Mouse (Mus musculus): ENCODE data around the gene Gm20708. TPM values are rescaled to one million over a fixed set of nuclear protein-coding genes. Genes with fewer than 3 reads are reported as not detected.

The Gm20708 gene
- polyA plus RNA-seq, 1 experiment from 2014 or later: 0.41 TPM

GRCm38 (mm10) chr11:117843434-117843833, 34.0 kb downstream of the Gm20708 start:
- DNase-seq (ENCODE audit: low spot score) (no peak), ATAC-seq (no peak)
- Histone ChIP-seq H3K9ac (ENCODE audit: low read length) (no peak overlapping the region), H3K27ac (ENCODE audit: low read depth, low read length) (no peak overlapping the region), H3K4me1 (ENCODE audit: control insufficient read depth, insufficient read depth, low read length) (0 out of 2 replicates have a peak, but pooled peaks cover 4% of the 10 kb centered on the region), H3K4me2 (ENCODE audit: low read length) (no peak overlapping the region), H3K9me3 (replicated peaks; ENCODE audit: control insufficient read depth, low read length) (no peaks in the 10 kb centered on the region), H3K4me3 (ENCODE audit: low read depth, low read length) (no peak overlapping the region), H3K36me3 (ENCODE audit: control insufficient read depth, insufficient read depth, low read length) (no peaks in the 10 kb centered on the region), H3K27me3 (replicated peaks; ENCODE audit: control insufficient read depth, insufficient read depth, low read length) (no peaks in the 10 kb centered on the region)
- WGBS: 87% methylated on average over 2 of the region's 2 CpGs

DNA sequence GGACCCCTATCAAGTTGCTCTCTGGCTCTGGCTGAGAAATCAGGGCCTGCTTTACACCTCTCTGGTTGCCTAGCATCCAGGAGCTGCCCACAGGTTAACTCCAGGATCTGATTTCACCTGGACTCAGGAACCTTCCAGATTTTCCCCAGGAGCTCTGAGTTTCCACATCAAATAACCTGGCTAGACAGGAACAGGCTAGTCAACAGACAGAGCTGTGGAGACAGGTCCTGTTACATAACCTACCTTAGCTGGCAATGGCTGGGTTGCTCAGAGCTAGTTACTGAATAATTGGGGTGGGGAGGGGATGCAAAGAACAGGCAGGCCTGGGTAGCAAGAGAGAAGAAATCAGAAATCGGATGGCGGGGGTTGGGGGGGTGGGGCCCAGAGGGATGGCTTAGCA, 35.5 kb downstream of the Gm20708 start:
- 73% methylated on average over 2 of the region's 2 CpGs for WGBS
- no peak overlapping the region for H3K4me3 ChIP-seq (ENCODE audit: low read depth, low read length)
- no peak overlapping the region for H3K9ac ChIP-seq (ENCODE audit: low read length)
- H3K9me3 ChIP-seq (replicated peaks; ENCODE audit: control insufficient read depth, low read length): no peaks in the 10 kb centered on the region
- no peak overlapping the region for H3K27ac ChIP-seq (ENCODE audit: low read depth, low read length)
- ATAC-seq (no peak), DNase-seq (ENCODE audit: low spot score) (no peak)
- H3K36me3 ChIP-seq (ENCODE audit: control insufficient read depth, insufficient read depth, low read length): no peaks in the 10 kb centered on the region
- H3K27me3 ChIP-seq (replicated peaks; ENCODE audit: control insufficient read depth, insufficient read depth, low read length): no peaks in the 10 kb centered on the region
- H3K4me2 ChIP-seq (ENCODE audit: low read length): no peak overlapping the region
- peaks cover 10% of the 10 kb centered on the region for H3K4me1 ChIP-seq (ENCODE audit: control insufficient read depth, insufficient read depth, low read length)

DNA sequence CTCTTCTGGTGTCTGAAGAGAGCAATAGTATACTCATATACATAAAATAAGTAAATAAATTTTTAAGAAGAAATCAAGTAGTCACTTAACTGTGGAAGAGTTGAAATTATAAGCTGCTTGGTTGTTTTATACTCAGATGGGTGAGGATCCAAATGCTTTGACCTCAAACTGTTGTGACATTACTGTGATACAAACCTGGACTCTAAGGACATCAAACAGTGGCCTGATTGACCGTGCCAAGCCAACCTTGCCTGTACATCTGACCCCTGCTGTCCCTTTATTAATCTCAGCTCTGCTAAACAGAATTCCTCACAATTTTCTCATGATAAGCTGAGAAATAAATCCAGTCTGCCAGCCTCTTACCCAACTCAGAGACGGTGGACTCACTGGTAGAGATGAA, 36.2 kb downstream of the Gm20708 start:
- Histone ChIP-seq H3K4me1 (ENCODE audit: control insufficient read depth, insufficient read depth, low read length) (peaks cover 15% of the 10 kb centered on the region), H3K4me3 (ENCODE audit: low read depth, low read length) (no peak overlapping the region), H3K27me3 (replicated peaks; ENCODE audit: control insufficient read depth, insufficient read depth, low read length) (no peaks in the 10 kb centered on the region), H3K36me3 (ENCODE audit: control insufficient read depth, insufficient read depth, low read length) (no peaks in the 10 kb centered on the region), H3K9me3 (replicated peaks; ENCODE audit: control insufficient read depth, low read length) (no peaks in the 10 kb centered on the region), H3K4me2 (ENCODE audit: low read length) (no peak overlapping the region), H3K9ac (ENCODE audit: low read length) (no peak overlapping the region), H3K27ac (ENCODE audit: low read depth, low read length) (no peak overlapping the region)
- 69% methylated on average over 2 of the region's 2 CpGs for WGBS
- DNase-seq (ENCODE audit: low spot score): no peak
- no peak for ATAC-seq

DNA sequence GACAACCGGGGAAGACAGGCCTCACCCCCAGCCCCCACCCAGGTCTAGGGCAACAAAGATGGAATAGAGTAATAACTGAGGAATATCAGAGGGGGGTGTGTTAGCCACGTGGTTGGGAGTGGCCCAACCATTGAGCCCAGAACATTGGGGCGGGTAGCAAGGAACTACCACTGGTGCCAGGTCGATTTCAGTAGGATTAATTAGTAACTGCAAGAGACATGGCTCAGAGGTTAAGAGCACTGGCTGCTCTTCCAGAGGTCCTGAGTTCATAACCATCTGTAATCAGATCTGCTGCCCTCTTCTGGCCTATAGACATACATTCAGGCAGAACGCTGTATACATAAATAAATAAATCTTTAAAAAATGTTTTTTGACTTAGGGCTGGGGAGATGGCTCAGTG, 37.2 kb downstream of the Gm20708 start:
- ATAC-seq: no peak
- Histone ChIP-seq H3K27ac (ENCODE audit: low read depth, low read length) (no peak overlapping the region), H3K4me3 (ENCODE audit: low read depth, low read length) (no peak overlapping the region), H3K9me3 (replicated peaks; ENCODE audit: control insufficient read depth, low read length) (no peaks in the 10 kb centered on the region), H3K4me2 (ENCODE audit: low read length) (no peak overlapping the region), H3K36me3 (ENCODE audit: control insufficient read depth, insufficient read depth, low read length) (no peaks in the 10 kb centered on the region), H3K4me1 (ENCODE audit: control insufficient read depth, insufficient read depth, low read length) (peaks cover 15% of the 10 kb centered on the region), H3K27me3 (replicated peaks; ENCODE audit: control insufficient read depth, insufficient read depth, low read length) (no peaks in the 10 kb centered on the region), H3K9ac (ENCODE audit: low read length) (no peak overlapping the region)
- DNase-seq (ENCODE audit: low spot score): no peak
- WGBS: 51% methylated on average over 5 of the region's 5 CpGs

GRCm38 (mm10) chr11:117847593-117848215, 38.2 kb downstream of the Gm20708 start:
- no peaks in the 10 kb centered on the region for H3K9me3 ChIP-seq (replicated peaks; ENCODE audit: control insufficient read depth, low read length)
- peaks cover 15% of the 10 kb centered on the region for H3K4me1 ChIP-seq (ENCODE audit: control insufficient read depth, insufficient read depth, low read length)
- H3K27ac ChIP-seq (ENCODE audit: low read depth, low read length): peak overlapping the region; percentile 98; the same call in 1 of the 2 replicates
- H3K4me2 ChIP-seq (ENCODE audit: low read length): no peak overlapping the region; the same call in 1 of the 2 replicates
- ATAC-seq (no peak), DNase-seq (ENCODE audit: low spot score) (no peak)
- no peak overlapping the region for H3K4me3 ChIP-seq (ENCODE audit: low read depth, low read length)
- H3K36me3 ChIP-seq (ENCODE audit: control insufficient read depth, insufficient read depth, low read length): peaks cover 5% of the 10 kb centered on the region; the same call in 1 of the 2 replicates
- peak overlapping the region; percentile 93 for H3K9ac ChIP-seq (ENCODE audit: low read length)
- 84% methylated on average over 7 of the region's 7 CpGs for WGBS
- H3K27me3 ChIP-seq (replicated peaks; ENCODE audit: control insufficient read depth, insufficient read depth, low read length): no peaks in the 10 kb centered on the region

- 7% methylated on average over 19 of the region's 19 CpGs for WGBS
- peak overlapping the region; percentile 64 for H3K4me3 ChIP-seq (ENCODE audit: low read depth, low read length)
- peaks cover 12% of the 10 kb centered on the region; the same call in 1 of the 2 replicates for H3K36me3 ChIP-seq (ENCODE audit: control insufficient read depth, insufficient read depth, low read length)
- no peak for DNase-seq (ENCODE audit: low spot score)
- no peaks in the 10 kb centered on the region for H3K9me3 ChIP-seq (replicated peaks; ENCODE audit: control insufficient read depth, low read length)
- H3K27me3 ChIP-seq (replicated peaks; ENCODE audit: control insufficient read depth, insufficient read depth, low read length): no peaks in the 10 kb centered on the region
- ATAC-seq: peak; percentile 90
- peak overlapping the region; percentile 93 for H3K9ac ChIP-seq (ENCODE audit: low read length)
- peak overlapping the region; percentile 84 for H3K4me2 ChIP-seq (ENCODE audit: low read length)
- peaks cover 15% of the 10 kb centered on the region for H3K4me1 ChIP-seq (ENCODE audit: control insufficient read depth, insufficient read depth, low read length)
- peak overlapping the region; percentile 98 for H3K27ac ChIP-seq (ENCODE audit: low read depth, low read length)
Measured at GRCm38 (mm10) chr11:117848271-117848984, 39.0 kb downstream of the Gm20708 start.

GRCm38 (mm10) chr11:117848985-117849671, 39.7 kb downstream of the Gm20708 start, which contains the start of gene Birc5:
Gene Birc5, plus strand, starts transcription at chr11:117849251.
- ATAC-seq (peak; percentile 95), DNase-seq (ENCODE audit: low spot score) (peak; percentile 98)
- no peaks in the 10 kb centered on the region for H3K27me3 ChIP-seq (replicated peaks; ENCODE audit: control insufficient read depth, insufficient read depth, low read length)
- H3K27ac ChIP-seq (ENCODE audit: low read depth, low read length): peak within 1 kb of the TSS; percentile 98
- H3K9ac ChIP-seq (ENCODE audit: low read length): peak within 1 kb of the TSS; percentile 93
- peaks cover 19% of the 10 kb centered on the region for H3K36me3 ChIP-seq (ENCODE audit: control insufficient read depth, insufficient read depth, low read length)
- H3K4me1 ChIP-seq (ENCODE audit: control insufficient read depth, insufficient read depth, low read length): peaks cover 15% of the 10 kb centered on the region
- under 1% methylated on average over 51 of the region's 51 CpGs for WGBS
- peak within 1 kb of the TSS; percentile 64 for H3K4me3 ChIP-seq (ENCODE audit: low read depth, low read length)
- H3K4me2 ChIP-seq (ENCODE audit: low read length): peak within 1 kb of the TSS; percentile 84
- H3K9me3 ChIP-seq (replicated peaks; ENCODE audit: control insufficient read depth, low read length): no peaks in the 10 kb centered on the region

DNA sequence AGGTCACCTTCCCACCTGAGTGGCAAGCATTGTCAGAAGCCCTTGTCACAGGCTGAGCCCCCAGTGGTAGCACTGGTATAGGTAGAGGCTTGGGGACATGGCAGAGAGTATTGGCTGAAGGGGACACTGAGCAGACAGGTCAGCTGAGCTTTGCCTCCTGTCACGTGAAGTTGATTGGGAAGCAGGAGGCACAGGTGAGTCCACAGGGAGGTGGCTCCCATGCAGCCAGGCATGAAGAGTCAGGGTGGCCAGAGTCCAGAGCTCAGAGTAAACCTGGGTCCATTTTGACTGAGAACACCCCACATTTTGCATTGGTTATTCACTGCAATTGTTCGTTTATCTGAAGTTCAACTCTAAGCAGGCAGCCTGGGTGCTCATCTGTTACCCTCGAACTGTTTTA, 43.4 kb downstream of the Gm20708 start:
- WGBS: 95% methylated on average over 3 of the region's 3 CpGs
- H3K9me3 ChIP-seq (replicated peaks; ENCODE audit: control insufficient read depth, low read length): no peaks in the 10 kb centered on the region
- ATAC-seq: no peak
- H3K36me3 ChIP-seq (ENCODE audit: control insufficient read depth, insufficient read depth, low read length): peaks cover 52% of the 10 kb centered on the region
- peaks cover 15% of the 10 kb centered on the region for H3K4me1 ChIP-seq (ENCODE audit: control insufficient read depth, insufficient read depth, low read length)
- H3K4me3 ChIP-seq (ENCODE audit: low read depth, low read length): no peak overlapping the region
- no peaks in the 10 kb centered on the region for H3K27me3 ChIP-seq (replicated peaks; ENCODE audit: control insufficient read depth, insufficient read depth, low read length)
- H3K9ac ChIP-seq (ENCODE audit: low read length): no peak overlapping the region
- H3K4me2 ChIP-seq (ENCODE audit: low read length): no peak overlapping the region
- no peak for DNase-seq (ENCODE audit: low spot score)
- H3K27ac ChIP-seq (ENCODE audit: low read depth, low read length): no peak overlapping the region

All from forebrain, embryonic 14.5 days (tissue).